Mouse (Mus musculus) kidney, postnatal 0 days (tissue): ENCODE data around the gene Slc44a2. TPM values are rescaled to one million over a fixed set of nuclear protein-coding genes. Genes with fewer than 3 reads are reported as not detected.

Experiments
- ATAC-seq: fragments of 200-750 bp; cut with Nextera tagmentation; replicated peaks from 2 replicates; pipeline ENCODE4 v1.8.0; 2017; ENCODE audit warnings: low read depth, moderate number of reproducible peaks, moderate TSS enrichment, moderate library complexity; ENCODE audit not compliant: low FRiP score
- DNase-seq: peaks from one replicate; pipeline ENCODE4 v3.0.0-alpha.2; 2016; ENCODE audit warnings: low spot score
- H3K27ac ChIP-seq: fragments of 300-500 bp; sonication (generic); 2 replicates; pipeline ENCODE4 v1.5.1; 2014; ENCODE audit warnings: mild to moderate bottlenecking
- H3K27me3 ChIP-seq: fragments of 300-500 bp; sonication (generic); 2 replicates; pipeline ENCODE4 v1.6.1; 2014; ENCODE audit warnings: low read length, mixed read lengths; ENCODE audit not compliant: insufficient read depth
- H3K36me3 ChIP-seq: fragments of 300-500 bp; sonication (generic); 2 replicates; pipeline ENCODE4 v1.6.1; 2014; ENCODE audit warnings: low read length, mixed read lengths; ENCODE audit not compliant: insufficient read depth
- H3K4me1 ChIP-seq: fragments of 300-500 bp; sonication (generic); replicated peaks from 2 replicates; pipeline ENCODE4 v1.6.1; 2014; ENCODE audit warnings: antibody characterized with exemption, low read length, mixed read lengths; ENCODE audit not compliant: insufficient read depth
- H3K4me2 ChIP-seq: fragments of 300-500 bp; sonication (generic); 2 replicates; pipeline ENCODE4 v1.6.1; 2014; ENCODE audit warnings: mild to moderate bottlenecking, low read length, moderate library complexity, mixed read lengths
- H3K4me3 ChIP-seq: fragments of 300-500 bp; sonication (generic); replicated peaks from 2 replicates; pipeline ENCODE4 v1.5.1; 2014; ENCODE audit warnings: low read depth, low read length
- H3K9ac ChIP-seq: fragments of 300-500 bp; sonication (generic); 2 replicates; pipeline ENCODE4 v1.6.1; 2014; ENCODE audit warnings: low read depth, low read length
- H3K9me3 ChIP-seq: fragments of 300-500 bp; sonication (generic); replicated peaks from 2 replicates; pipeline ENCODE4 v1.6.1; 2016; ENCODE audit warnings: low read length, inconsistent platforms, mixed read lengths
- CTCF ChIP-seq: IDR thresholded peaks from 2 replicates; pipeline ENCODE4 v1.5.1; 2016; ENCODE audit warnings: antibody characterized with exemption, low read depth, mild to moderate bottlenecking, moderate library complexity
- WGBS: fragments of 180-500 bp; shearing (Covaris S2); extraction: QIAGEN DNeasy Blood & Tissue Kit; methylation state at CpG from one replicate; pipeline ENCODE4 v1.1.7; 2014; 5-methylcytosine and 5-hydroxymethylcytosine counted together
- polyA plus RNA-seq: library from polyadenylated mRNA; unstranded; fragments of >200 nt; fragmentation: Nextera tagmentation; extraction: Ambion mirVana; gene quantifications from 2 replicates; pipeline ENCODE4 v1.2.1, GENCODE M21; 2015

Slc44a2 gene
- polyA plus RNA-seq, 1 experiment from 2014 or later, result 76.5 TPM

GRCm38 (mm10) chr9:21336491-21336890, 16.0 kb downstream of the Slc44a2 start:
- no peak for TF ChIP-seq CTCF
- ATAC-seq, result no peak
- no peaks in the 10 kb centered on the region for H3K27me3 ChIP-seq
- 80% methylated on average over 8 of the region's 8 CpGs for WGBS
- peaks cover 9% of the 10 kb centered on the region; the same call in 1 of the 2 replicates for H3K4me1 ChIP-seq
- H3K4me2 ChIP-seq, result no peak overlapping the region
- no peak for DNase-seq
- no peaks in the 10 kb centered on the region for H3K36me3 ChIP-seq
- no peaks in the 10 kb centered on the region for H3K9me3 ChIP-seq
- H3K9ac ChIP-seq, result no peak overlapping the region
- no peak overlapping the region for H3K4me3 ChIP-seq
- H3K27ac ChIP-seq, result no peak overlapping the region

- DNase-seq (no peak), ATAC-seq (peak; percentile 84)
- Histone ChIP-seq H3K4me3 (peak overlapping the region; percentile 26), H3K36me3 (0 out of 2 replicates have a peak, but pooled peaks cover 7% of the 10 kb centered on the region), H3K4me2 (peak overlapping the region; percentile 45), H3K4me1 (peaks cover 3% of the 10 kb centered on the region; the same call in 1 of the 2 replicates), H3K27me3 (no peaks in the 10 kb centered on the region), H3K9ac (peak overlapping the region; percentile 39), H3K9me3 (no peaks in the 10 kb centered on the region), H3K27ac (peak overlapping the region; percentile 48)
- 24% methylated on average over 20 of the region's 20 CpGs for WGBS
- TF ChIP-seq CTCF, result no peak
Observed at GRCm38 (mm10) chr9:21337652-21338051, 17.2 kb downstream of the Slc44a2 start.

GRCm38 (mm10) chr9:21340411-21340810, 19.9 kb downstream of the Slc44a2 start:
- peaks cover 27% of the 10 kb centered on the region; the same call in 1 of the 2 replicates for H3K36me3 ChIP-seq
- 77% methylated on average over 4 of the region's 4 CpGs for WGBS
- no peak for ATAC-seq

GRCm38 (mm10) chr9:21346627-21347365, 26.3 kb downstream of the Slc44a2 start:
- H3K4me1 ChIP-seq, result no peaks in the 10 kb centered on the region
- no peak overlapping the region for H3K9ac ChIP-seq
- no peak overlapping the region for H3K27ac ChIP-seq
- H3K9me3 ChIP-seq, result no peaks in the 10 kb centered on the region
- 77% methylated on average over 16 of the region's 16 CpGs for WGBS
- peaks cover 51% of the 10 kb centered on the region for H3K36me3 ChIP-seq
- no peaks in the 10 kb centered on the region for H3K27me3 ChIP-seq
- DNase-seq (no peak), ATAC-seq (no peak)
- H3K4me2 ChIP-seq, result no peak overlapping the region
- H3K4me3 ChIP-seq, result no peak overlapping the region
- TF ChIP-seq CTCF, result no peak

More at GRCm38 (mm10) chr9:21340411-21340810, 19.9 kb downstream of the Slc44a2 start:
- Histone ChIP-seq H3K27me3 (no peaks in the 10 kb centered on the region), H3K4me3 (no peak overlapping the region), H3K4me1 (no peaks in the 10 kb centered on the region), H3K4me2 (no peak overlapping the region), H3K27ac (no peak overlapping the region), H3K9me3 (no peaks in the 10 kb centered on the region), H3K9ac (no peak overlapping the region)
- no peak for DNase-seq
- TF ChIP-seq CTCF, result no peak

DNA sequence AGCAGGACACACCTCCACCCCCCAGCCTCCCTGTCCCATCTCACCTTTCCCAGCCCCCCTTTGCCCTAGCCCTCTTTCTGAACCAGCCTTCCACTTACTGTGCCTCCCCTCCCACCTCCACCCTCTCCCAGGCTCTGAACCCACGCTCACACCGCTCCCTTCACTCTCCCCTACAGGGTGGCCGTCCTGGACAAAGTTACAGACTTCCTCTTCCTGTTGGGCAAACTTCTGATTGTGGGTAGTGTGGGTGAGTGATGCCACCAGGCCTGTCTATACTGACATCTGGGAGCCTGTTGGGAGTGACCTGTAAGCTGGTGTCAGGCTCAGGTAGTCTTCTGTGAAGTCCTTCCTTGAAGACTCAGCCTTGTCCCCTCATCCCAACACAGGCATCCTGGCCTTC, 27.7 kb downstream of the Slc44a2 start:
- DNase-seq, result no peak
- no peak overlapping the region for H3K27ac ChIP-seq
- no peaks in the 10 kb centered on the region for H3K9me3 ChIP-seq
- H3K4me2 ChIP-seq, result no peak overlapping the region
- H3K9ac ChIP-seq, result no peak overlapping the region
- no peak overlapping the region for H3K4me3 ChIP-seq
- TF ChIP-seq CTCF, result no peak
- WGBS, result 87% methylated on average over 3 of the region's 3 CpGs
- H3K27me3 ChIP-seq, result no peaks in the 10 kb centered on the region
- peaks cover 41% of the 10 kb centered on the region for H3K36me3 ChIP-seq
- no peak for ATAC-seq
- H3K4me1 ChIP-seq, result peaks cover 6% of the 10 kb centered on the region

GRCm38 (mm10) chr9:21351178-21351577, 30.7 kb downstream of the Slc44a2 start:
- ATAC-seq (no peak), DNase-seq (no peak)
- Histone ChIP-seq H3K9me3 (no peaks in the 10 kb centered on the region), H3K36me3 (peaks cover 40% of the 10 kb centered on the region), H3K27ac (no peak overlapping the region), H3K4me3 (no peak overlapping the region), H3K9ac (no peak overlapping the region), H3K4me1 (peaks cover 6% of the 10 kb centered on the region), H3K4me2 (no peak overlapping the region), H3K27me3 (no peaks in the 10 kb centered on the region)
- 80% methylated on average over 7 of the region's 7 CpGs for whole genome bisulfite sequencing
- no peak for TF ChIP-seq CTCF
